Mouse (Mus musculus): Measurements from ENCODE around the gene Olfr535. TPM values are rescaled to one million over a fixed set of nuclear protein-coding genes. Genes with fewer than 3 reads are reported as not detected.
"Not testable (repeated sequence)": the region's sequence is repeated elsewhere in the genome, so short reads cannot be mapped to it uniquely, and the experiment has no call there.

The Olfr535 gene
- polyA plus RNA-seq (2012; rRNA removed): not detected in 2 replicates

DNA sequence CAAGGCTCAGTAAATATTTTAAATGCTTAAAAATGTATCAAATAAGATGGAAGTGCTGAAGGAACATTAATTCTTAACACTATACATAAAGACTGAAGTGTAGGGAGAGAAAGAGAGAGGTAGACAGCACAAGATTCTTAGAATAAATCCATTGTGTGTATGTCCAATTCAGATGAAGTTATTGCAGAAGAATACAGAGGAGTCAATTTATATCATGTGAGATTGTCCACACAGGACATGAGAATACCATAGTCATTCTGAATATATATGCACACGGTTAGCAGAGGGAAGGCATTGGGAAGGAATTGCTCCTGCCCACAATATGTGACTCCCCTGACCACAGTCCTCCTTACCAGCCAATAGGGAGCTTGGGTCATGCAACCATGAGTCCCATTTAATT is at the start of gene Olfr535:
Gene Olfr535 (plus strand): TSS at position 301 of the 400 bp plus-strand sequence.
- TF ChIP-seq CTCF (IDR thresholded peaks at IDR 0.05; ENCODE audit: control insufficient read depth, insufficient read depth, insufficient replicate concordance, low read depth, low read length) (no peak), POLR2A (IDR thresholded peaks at IDR 0.05; ENCODE audit: control insufficient read depth, low read depth, low read length) (no peak)
- no peaks in the 10 kb centered on the region for H3K27me3 ChIP-seq (ENCODE audit: control insufficient read depth, insufficient read depth, low read length)
- no peak within 1 kb of the TSS for H3K4me3 ChIP-seq (ENCODE audit: control insufficient read depth, low read depth, low read length)
- H3K4me1 ChIP-seq (ENCODE audit: control insufficient read depth, insufficient read depth, low read length): no peaks in the 10 kb centered on the region
- H3K27ac ChIP-seq (ENCODE audit: control insufficient read depth, insufficient read depth, low read depth, low read length): no peak within 1 kb of the TSS
- H3K36me3 ChIP-seq (ENCODE audit: control insufficient read depth, insufficient read depth, low read length): no peaks in the 10 kb centered on the region

DNA sequence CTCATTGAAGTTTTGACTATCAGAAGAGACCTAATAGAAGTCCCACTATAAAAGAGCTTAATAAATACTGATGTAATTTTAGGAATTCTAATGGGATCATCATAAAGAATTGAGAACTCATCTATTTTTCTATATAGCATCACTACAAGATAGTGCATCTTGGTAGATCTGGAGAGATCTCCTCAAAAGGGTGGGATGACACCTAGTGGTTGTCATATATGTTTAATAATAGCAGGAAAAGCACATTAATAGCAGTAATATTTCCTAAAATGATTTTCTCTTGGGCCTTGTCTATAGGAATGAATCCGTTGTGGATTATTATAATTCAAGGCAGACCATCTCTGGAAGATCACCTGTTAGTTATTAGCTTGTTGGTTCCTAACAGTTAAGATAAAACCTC is 40.9 kb upstream of the Olfr535 start:
- Histone ChIP-seq H3K27me3 (ENCODE audit: control insufficient read depth, insufficient read depth, low read length) (no peaks in the 10 kb centered on the region), H3K4me3 (ENCODE audit: control insufficient read depth, low read depth, low read length) (no peak overlapping the region), H3K27ac (ENCODE audit: control insufficient read depth, insufficient read depth, low read depth, low read length) (no peak overlapping the region), H3K36me3 (ENCODE audit: control insufficient read depth, insufficient read depth, low read length) (no peaks in the 10 kb centered on the region), H3K4me1 (ENCODE audit: control insufficient read depth, insufficient read depth, low read length) (no peaks in the 10 kb centered on the region)
- no peak for TF ChIP-seq POLR2A (IDR thresholded peaks at IDR 0.05; ENCODE audit: control insufficient read depth, low read depth, low read length)
- TF ChIP-seq CTCF (IDR thresholded peaks at IDR 0.05; ENCODE audit: control insufficient read depth, insufficient read depth, insufficient replicate concordance, low read depth, low read length): no peak

DNA sequence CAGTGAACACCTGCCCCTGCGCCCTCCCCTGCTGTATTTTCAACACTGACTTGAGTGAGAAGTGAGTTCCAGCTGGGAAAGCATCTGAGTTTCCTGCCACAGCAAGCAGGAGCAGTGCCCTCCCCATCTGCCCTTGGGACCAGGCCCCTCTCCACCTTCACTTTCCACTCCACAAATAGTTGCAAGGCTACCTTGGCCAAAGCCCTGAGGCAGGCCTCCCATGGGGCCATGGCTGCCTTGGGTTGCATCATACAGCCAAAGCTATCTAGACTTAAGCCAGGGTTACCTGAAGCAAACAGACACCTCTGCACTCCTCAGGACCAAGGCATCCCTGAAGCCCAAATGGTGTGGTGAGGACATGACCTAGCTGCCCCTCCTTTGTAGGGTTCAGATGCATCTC is 20.9 kb upstream of the Olfr535 start, which contains the start of gene Olfr533:
Gene Olfr533 (plus strand): TSS at position 301 of the 400 bp plus-strand sequence.
- H3K36me3 ChIP-seq (ENCODE audit: control insufficient read depth, insufficient read depth, low read length); H3K27ac ChIP-seq (ENCODE audit: control insufficient read depth, insufficient read depth, low read depth, low read length); H3K4me3 ChIP-seq (ENCODE audit: control insufficient read depth, low read depth, low read length); H3K27me3 ChIP-seq (ENCODE audit: control insufficient read depth, insufficient read depth, low read length); H3K4me1 ChIP-seq (ENCODE audit: control insufficient read depth, insufficient read depth, low read length): not testable (repeated sequence)

DNA sequence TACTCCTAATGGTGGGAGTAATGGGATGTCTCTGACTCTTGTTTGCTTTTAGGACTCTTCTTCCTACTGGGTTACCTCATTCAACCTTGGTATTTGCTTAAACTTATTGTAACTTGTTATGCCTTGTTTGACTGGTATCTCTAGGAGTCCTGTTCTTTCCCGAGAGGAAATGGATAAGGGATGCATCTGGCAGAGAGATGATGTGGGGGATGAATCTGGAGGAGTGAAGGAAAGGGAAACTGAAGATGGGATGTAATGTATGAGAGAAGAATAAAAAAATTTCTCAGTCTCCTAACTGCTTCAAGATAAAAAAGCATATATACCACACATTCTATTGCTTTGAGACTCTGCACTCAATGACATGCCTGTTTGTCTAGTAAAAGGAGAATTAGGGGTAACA is 6.1 kb upstream of the Olfr535 start:
- H3K27me3 ChIP-seq (ENCODE audit: control insufficient read depth, insufficient read depth, low read length): no peaks in the 10 kb centered on the region
- TF ChIP-seq CTCF (IDR thresholded peaks at IDR 0.05; ENCODE audit: control insufficient read depth, insufficient read depth, insufficient replicate concordance, low read depth, low read length) (no peak), POLR2A (IDR thresholded peaks at IDR 0.05; ENCODE audit: control insufficient read depth, low read depth, low read length) (no peak)
- H3K27ac ChIP-seq (ENCODE audit: control insufficient read depth, insufficient read depth, low read depth, low read length): no peak overlapping the region
- H3K36me3 ChIP-seq (ENCODE audit: control insufficient read depth, insufficient read depth, low read length): no peaks in the 10 kb centered on the region
- H3K4me3 ChIP-seq (ENCODE audit: control insufficient read depth, low read depth, low read length): no peak overlapping the region
- no peaks in the 10 kb centered on the region for H3K4me1 ChIP-seq (ENCODE audit: control insufficient read depth, insufficient read depth, low read length)

DNA sequence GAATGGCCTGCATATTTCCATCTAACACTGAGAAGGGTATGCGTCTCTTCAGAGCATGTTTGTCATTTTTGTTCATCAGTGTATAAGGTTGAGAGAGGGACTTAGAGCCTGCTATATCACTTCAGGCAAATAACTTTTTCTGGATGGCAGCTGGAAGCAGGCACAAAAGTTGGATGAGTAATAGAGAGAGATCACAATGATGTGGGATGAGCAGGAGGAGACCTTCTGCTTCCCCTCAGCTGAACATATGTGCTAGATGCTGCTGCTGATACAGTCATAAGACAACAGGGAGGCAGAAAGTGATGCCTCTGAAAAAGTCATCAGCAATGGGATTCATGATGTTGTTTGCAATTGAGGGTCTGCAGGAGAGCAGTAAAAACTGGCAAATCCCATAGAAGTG is 5.3 kb upstream of the Olfr535 start:
- Histone ChIP-seq H3K4me3 (ENCODE audit: control insufficient read depth, low read depth, low read length) (no peak overlapping the region), H3K4me1 (ENCODE audit: control insufficient read depth, insufficient read depth, low read length) (no peaks in the 10 kb centered on the region), H3K27ac (ENCODE audit: control insufficient read depth, insufficient read depth, low read depth, low read length) (no peak overlapping the region), H3K27me3 (ENCODE audit: control insufficient read depth, insufficient read depth, low read length) (no peaks in the 10 kb centered on the region), H3K36me3 (ENCODE audit: control insufficient read depth, insufficient read depth, low read length) (no peaks in the 10 kb centered on the region)
- TF ChIP-seq POLR2A (IDR thresholded peaks at IDR 0.05; ENCODE audit: control insufficient read depth, low read depth, low read length): no peak
- no peak for TF ChIP-seq CTCF (IDR thresholded peaks at IDR 0.05; ENCODE audit: control insufficient read depth, insufficient read depth, insufficient replicate concordance, low read depth, low read length)

DNA sequence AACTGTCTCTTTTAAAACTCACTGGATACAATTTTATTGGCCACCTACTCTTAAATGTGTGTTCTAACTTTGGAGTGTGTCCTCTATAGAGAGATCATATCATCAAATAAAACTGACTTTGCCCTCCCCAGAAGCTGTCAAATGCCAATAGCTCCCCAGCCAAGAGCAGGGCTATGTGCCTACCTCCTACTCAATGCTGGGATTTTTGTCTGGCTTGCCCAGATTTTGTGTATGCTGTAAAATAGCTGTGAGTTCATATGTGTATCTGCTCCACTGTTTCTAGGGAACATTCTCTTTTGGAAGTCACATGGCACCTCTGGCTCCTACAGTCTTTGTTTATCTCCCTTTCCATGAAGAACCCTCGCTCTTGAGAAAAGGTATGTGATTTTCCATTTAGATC is 5.0 kb downstream of the Olfr535 start:
- no peaks in the 10 kb centered on the region for H3K36me3 ChIP-seq (ENCODE audit: control insufficient read depth, insufficient read depth, low read length)
- H3K27ac ChIP-seq (ENCODE audit: control insufficient read depth, insufficient read depth, low read depth, low read length): no peak overlapping the region
- H3K4me1 ChIP-seq (ENCODE audit: control insufficient read depth, insufficient read depth, low read length): no peaks in the 10 kb centered on the region
- H3K27me3 ChIP-seq (ENCODE audit: control insufficient read depth, insufficient read depth, low read length): no peaks in the 10 kb centered on the region
- TF ChIP-seq CTCF (IDR thresholded peaks at IDR 0.05; ENCODE audit: control insufficient read depth, insufficient read depth, insufficient replicate concordance, low read depth, low read length) (no peak), POLR2A (IDR thresholded peaks at IDR 0.05; ENCODE audit: control insufficient read depth, low read depth, low read length) (no peak)
- no peak overlapping the region for H3K4me3 ChIP-seq (ENCODE audit: control insufficient read depth, low read depth, low read length)

DNA sequence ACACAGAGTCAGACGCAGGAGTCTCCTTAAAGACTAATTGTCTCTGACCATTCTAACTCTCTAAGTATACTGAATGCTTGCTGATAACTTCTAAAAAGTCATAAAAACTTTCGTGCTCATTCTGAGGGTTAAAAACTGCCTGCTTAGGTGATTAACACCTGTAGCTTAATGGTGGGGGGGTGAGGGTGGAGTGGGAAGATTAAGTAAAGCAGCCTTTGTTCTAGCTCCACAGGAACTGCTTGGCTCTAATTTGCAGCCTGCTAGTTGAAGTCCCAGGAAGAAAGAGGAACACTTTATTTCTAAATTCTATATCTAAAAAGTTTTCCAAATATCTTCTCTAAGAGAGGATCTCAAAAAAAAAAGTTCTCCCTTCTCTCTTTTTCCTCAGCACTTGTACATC is 10.2 kb downstream of the Olfr535 start:
- Histone ChIP-seq H3K27ac (ENCODE audit: control insufficient read depth, insufficient read depth, low read depth, low read length) (no peak overlapping the region), H3K27me3 (ENCODE audit: control insufficient read depth, insufficient read depth, low read length) (no peaks in the 10 kb centered on the region), H3K4me1 (ENCODE audit: control insufficient read depth, insufficient read depth, low read length) (no peaks in the 10 kb centered on the region), H3K4me3 (ENCODE audit: control insufficient read depth, low read depth, low read length) (no peak overlapping the region), H3K36me3 (ENCODE audit: control insufficient read depth, insufficient read depth, low read length) (no peaks in the 10 kb centered on the region)
- TF ChIP-seq POLR2A (IDR thresholded peaks at IDR 0.05; ENCODE audit: control insufficient read depth, low read depth, low read length) (no peak), CTCF (IDR thresholded peaks at IDR 0.05; ENCODE audit: control insufficient read depth, insufficient read depth, insufficient replicate concordance, low read depth, low read length) (no peak)

DNA sequence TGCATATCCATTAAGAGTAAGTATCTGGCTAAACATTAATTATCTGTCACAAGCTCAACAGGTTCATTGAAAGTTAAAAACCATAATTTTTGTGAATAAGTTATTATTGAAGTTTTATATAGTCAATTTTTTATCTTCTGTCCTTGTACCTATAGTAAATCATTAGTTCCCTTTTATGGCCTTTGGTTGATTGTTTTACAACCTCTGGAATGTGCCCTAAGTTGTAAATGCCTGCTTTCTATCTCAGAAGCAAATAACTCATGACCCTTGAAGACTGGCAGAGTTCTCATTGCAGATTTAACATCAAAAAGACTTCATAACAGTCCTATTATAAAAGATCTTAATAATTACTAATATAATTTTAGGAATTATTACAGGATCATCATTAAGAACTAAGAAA is 10.7 kb downstream of the Olfr535 start:
- Histone ChIP-seq H3K4me1 (ENCODE audit: control insufficient read depth, insufficient read depth, low read length) (no peaks in the 10 kb centered on the region), H3K27me3 (ENCODE audit: control insufficient read depth, insufficient read depth, low read length) (no peaks in the 10 kb centered on the region), H3K36me3 (ENCODE audit: control insufficient read depth, insufficient read depth, low read length) (no peaks in the 10 kb centered on the region), H3K4me3 (ENCODE audit: control insufficient read depth, low read depth, low read length) (no peak overlapping the region), H3K27ac (ENCODE audit: control insufficient read depth, insufficient read depth, low read depth, low read length) (no peak overlapping the region)
- TF ChIP-seq POLR2A (IDR thresholded peaks at IDR 0.05; ENCODE audit: control insufficient read depth, low read depth, low read length) (no peak), CTCF (IDR thresholded peaks at IDR 0.05; ENCODE audit: control insufficient read depth, insufficient read depth, insufficient replicate concordance, low read depth, low read length) (no peak)

DNA sequence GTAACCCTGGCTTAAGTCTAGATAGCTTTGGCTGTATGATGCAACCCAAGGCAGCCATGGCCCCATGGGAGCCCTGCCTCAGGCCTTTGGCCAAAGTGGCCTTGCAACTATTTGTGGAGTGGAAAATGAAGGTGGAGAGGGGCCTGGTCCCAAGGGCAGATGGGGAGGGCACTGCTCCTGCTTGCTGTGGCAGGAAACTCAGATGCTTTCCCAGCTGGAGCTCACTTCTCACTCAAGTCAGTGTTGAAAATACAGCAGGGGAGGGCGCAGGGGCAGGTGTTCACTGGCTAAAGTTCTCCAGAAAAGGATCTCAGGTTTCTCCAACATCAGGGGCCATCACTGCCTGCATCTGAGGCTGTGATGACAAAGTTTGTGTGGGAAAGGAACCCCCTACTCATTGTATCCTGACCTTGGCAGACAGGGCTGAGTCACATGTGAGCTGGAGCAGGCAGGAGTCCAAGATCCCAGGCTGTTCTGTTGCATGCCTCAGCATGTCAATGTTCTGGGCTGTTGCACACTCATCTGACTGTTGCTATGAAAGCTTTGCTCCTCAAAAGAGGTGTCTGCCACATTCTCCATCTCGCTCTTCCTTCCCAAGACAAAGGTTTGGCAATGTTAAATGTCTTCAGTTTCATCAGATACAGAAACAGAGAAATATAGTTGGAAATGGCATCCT is 23.5 kb downstream of the Olfr535 start, which contains the start of gene Olfr536:
Gene Olfr536 (minus strand): TSS at position 51 of the 676 bp plus-strand sequence.
- not testable (repeated sequence) for H3K36me3 ChIP-seq (ENCODE audit: control insufficient read depth, insufficient read depth, low read length); H3K4me3 ChIP-seq (ENCODE audit: control insufficient read depth, low read depth, low read length); H3K4me1 ChIP-seq (ENCODE audit: control insufficient read depth, insufficient read depth, low read length); H3K27me3 ChIP-seq (ENCODE audit: control insufficient read depth, insufficient read depth, low read length); H3K27ac ChIP-seq (ENCODE audit: control insufficient read depth, insufficient read depth, low read depth, low read length)

Data from testis, adult 2 months (tissue).